In the genomic region with DNA sequence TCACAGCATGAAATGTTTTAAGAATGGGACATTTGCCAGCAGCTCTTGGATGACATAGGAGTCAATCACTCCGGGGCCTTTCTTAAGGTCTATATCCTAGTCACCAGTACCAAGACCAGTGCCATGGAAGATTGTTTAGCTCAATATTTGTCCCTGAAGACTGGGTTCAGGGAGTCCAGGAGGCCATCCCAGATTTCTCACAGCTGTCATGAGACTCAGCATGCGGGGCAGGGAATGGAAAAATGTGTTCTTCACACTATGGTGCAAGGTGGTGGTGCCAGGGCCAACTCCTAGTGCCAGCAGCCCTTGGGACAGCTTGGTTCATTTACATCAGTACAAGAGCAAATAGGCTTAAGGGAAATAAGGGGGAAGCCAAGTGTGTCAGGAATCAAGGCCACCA, we compare ENCODE assay signal across 11 mouse cellular contexts.
"Had no signal": no experiment of that assay in that cellular context is flagged by ENCODE, and none has a peak within 500 bp of the region (broad histone marks: within the 10 kb centered on the region; RNA-seq: fewer than 3 reads in every experiment).

No protein-coding gene starts in this region.

- H3K27ac ChIP-seq: limb, embryonic 15.5 days; liver, embryonic 12.5 days; midbrain, embryonic 10.5 days; neural tube, embryonic 12.5 days; stomach, postnatal 0 days had no signal

- H3K4me2 ChIP-seq: limb, embryonic 15.5 days; liver, embryonic 12.5 days; lung, embryonic 14.5 days; neural tube, embryonic 12.5 days had no signal

- H3K9ac ChIP-seq: limb, embryonic 15.5 days; liver, embryonic 12.5 days; lung, embryonic 14.5 days; neural tube, embryonic 12.5 days had no signal

- H3K4me1 ChIP-seq: liver, embryonic 12.5 days; neural tube, embryonic 12.5 days had no signal

- H3K4me3 ChIP-seq: limb, embryonic 15.5 days; liver, embryonic 12.5 days; midbrain, embryonic 10.5 days; myocyte; neural tube, embryonic 12.5 days had no signal

- ATAC-seq: liver, embryonic 12.5 days had no signal

- DNase-seq: lung, embryonic 14.5 days; lung, postnatal 10 days; lung, postnatal 4 days; midbrain, embryonic 14.5 days; thymus, postnatal 4 days had no signal

- H3K36me3 ChIP-seq: limb, embryonic 15.5 days; liver, embryonic 12.5 days; midbrain, embryonic 10.5 days; neural tube, embryonic 12.5 days had no signal

- H3K27me3 ChIP-seq: neural tube, embryonic 12.5 days had no signal

- H3K9me3 ChIP-seq: limb, embryonic 15.5 days; liver, embryonic 12.5 days; midbrain, embryonic 10.5 days; neural tube, embryonic 12.5 days had no signal
